Mouse (Mus musculus) B cell, adult 2 months (primary cell): ENCODE measurements around the gene Elobl.
A peak's percentile ranks its signal among the peaks of the same experiment; 100 is the strongest.

Experiments used
- DNase-seq, 2 experiments: peaks; one replicate each; pipeline ENCODE4 v3.0.0; 2022

The Elobl gene

GRCm38 (mm10) chr11:88981337-88981736, 14.6 kb upstream of the Elobl start:
- DNase-seq: no peak

- no peak for DNase-seq
Measured at GRCm38 (mm10) chr11:88977188-88977587, 10.5 kb upstream of the Elobl start.

GRCm38 (mm10) chr11:88976320-88976719, 9.6 kb upstream of the Elobl start:
- DNase-seq: peak; percentile 47 to 48

- peak; percentile 94 for DNase-seq
Measured at GRCm38 (mm10) chr11:88973776-88974701, 7.3 kb upstream of the Elobl start.

- DNase-seq: peak in 1 of 2 experiments; percentile 20
Measured at GRCm38 (mm10) chr11:88970202-88970732, 3.5 kb upstream of the Elobl start, which contains the start of gene Coil. TSS of gene Coil (plus strand) at chr11:88970252.

- no peak for DNase-seq
Measured at GRCm38 (mm10) chr11:88958851-88959250, 7.9 kb downstream of the Elobl start.

GRCm38 (mm10) chr11:88955217-88955969, 11.3 kb downstream of the Elobl start, which contains the start of gene Scpep1:
TSS of gene Scpep1 (minus strand) at chr11:88955465.
- DNase-seq: peak; percentile 99

GRCm38 (mm10) chr11:88954803-88955202, 11.9 kb downstream of the Elobl start:
- peak; percentile 75 to 79 for DNase-seq

GRCm38 (mm10) chr11:88953582-88953981, 13.1 kb downstream of the Elobl start:
- no peak for DNase-seq

- DNase-seq: no peak
Measured at GRCm38 (mm10) chr11:88952117-88952516, 14.6 kb downstream of the Elobl start.

GRCm38 (mm10) chr11:88951576-88951975, 15.2 kb downstream of the Elobl start:
- no peak for DNase-seq

GRCm38 (mm10) chr11:88950640-88951250, 16.0 kb downstream of the Elobl start:
- DNase-seq: peak; percentile 33 to 39

- DNase-seq: peak; percentile 58 to 62
Measured at GRCm38 (mm10) chr11:88949802-88950639, 16.7 kb downstream of the Elobl start.

- no peak for DNase-seq
Measured at GRCm38 (mm10) chr11:88948896-88949295, 17.8 kb downstream of the Elobl start.

GRCm38 (mm10) chr11:88945971-88946585, 20.7 kb downstream of the Elobl start:
- peak in 1 of 2 experiments; percentile 27 for DNase-seq

- DNase-seq: no peak
Measured at GRCm38 (mm10) chr11:88941489-88941888, 25.2 kb downstream of the Elobl start.

GRCm38 (mm10) chr11:88939634-88940033, 27.1 kb downstream of the Elobl start:
- DNase-seq: no peak

- no peak for DNase-seq
Measured at GRCm38 (mm10) chr11:88938770-88939169, 28.0 kb downstream of the Elobl start.

GRCm38 (mm10) chr11:88937886-88938285, 28.8 kb downstream of the Elobl start:
- no peak for DNase-seq

- DNase-seq: no peak
Measured at GRCm38 (mm10) chr11:88934089-88935000, 32.4 kb downstream of the Elobl start.
